Mouse (Mus musculus): ENCODE measurements at regions not wholly inside any gene's neighbourhood (a gene's known extent, or its start where the extent isn't known, plus 50 kb on each side); places are given as distances from the start of the nearest gene placed in this dataset.

DNA sequence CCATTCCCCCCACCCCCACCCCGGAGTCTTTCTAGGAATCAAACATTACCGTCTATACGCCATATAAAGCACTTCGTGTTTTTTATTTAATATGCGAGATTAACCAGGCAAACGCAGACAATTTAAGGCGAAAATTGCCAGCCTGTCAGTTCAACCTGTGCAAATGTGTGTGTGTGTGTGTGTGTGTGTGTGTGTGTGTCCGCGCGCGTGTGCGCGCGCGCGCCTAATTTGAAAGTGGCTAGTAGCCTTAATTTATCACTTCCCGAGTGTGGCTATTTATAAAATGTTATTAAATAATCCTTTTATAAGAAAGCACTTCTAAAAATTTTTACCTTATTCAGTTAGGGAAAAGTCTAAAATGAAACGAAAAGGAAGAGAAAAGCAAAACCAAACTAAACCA lies 89.5 kb downstream of the Foxb1 start:
- no peaks in the 10 kb centered on the region for H3K79me2 ChIP-seq (replicated peaks; ENCODE audit: control insufficient read depth, extremely low read depth, insufficient read depth, poor library complexity, severe bottlenecking)
- TF ChIP-seq MAFK (IDR thresholded peaks at IDR 0.05; ENCODE audit: insufficient replicate concordance, low read length) (no peak), TBP (conservative IDR thresholded peaks at IDR 0.05; ENCODE audit: low read depth, low read length) (no peak), E2F4 (IDR thresholded peaks at IDR 0.05; ENCODE audit: insufficient replicate concordance, low read depth, low read length) (peak; percentile 83; the same call in 1 of the 2 replicates), MXI1 (IDR thresholded peaks at IDR 0.05; ENCODE audit: low read depth, low read length) (0 out of 2 replicates have a peak, but pooled peaks have one; percentile 43), NRF1 (IDR thresholded peaks at IDR 0.05; ENCODE audit: low read depth, low read length) (peak; percentile 42; the same call in 1 of the 2 replicates), IRF4 (IDR thresholded peaks at IDR 0.05; ENCODE audit: low read depth, low read length) (no peak)
- dilution Hi-C loops (cut with MboI; ENCODE audit: extremely low pct_ligation_motif_present, extremely low pct_unique_long_range_greater_than_20kb, low sequenced_read_pairs) (no loop called here), in situ Hi-C loops (cut with MboI; ENCODE audit: low pct_ligation_motif_present, low pct_unique_long_range_greater_than_20kb, low sequenced_read_pairs) (no loop called here)
- no peaks in the 10 kb centered on the region for H3K27me3 ChIP-seq (replicated peaks)
- H3K4me1 ChIP-seq (ENCODE audit: control insufficient read depth in 1 of 2, insufficient read depth in 2 of 2), result peaks cover 29 to 62% of the 10 kb centered on the region in 2 experiments
- H3K27ac ChIP-seq (ENCODE audit: insufficient read depth, low read depth), result no peak overlapping the region
- peak overlapping the region; percentile 15 for H3K9ac ChIP-seq (ENCODE audit: insufficient read depth, low read depth)
- peak overlapping the region in 2 of 3 experiments; percentile 28 to 50 for H3K4me3 ChIP-seq (replicated peaks in 1 of 3; ENCODE audit: low read depth in 2 of 3, low read length in 2 of 3, poor library complexity in 1 of 3)
- H3K36me3 ChIP-seq (replicated peaks in 1 of 2; ENCODE audit: control insufficient read depth in 1 of 2, insufficient read depth in 1 of 2, low read length in 1 of 2), result no peaks in the 10 kb centered on the region
- H3K9me3 ChIP-seq (replicated peaks; ENCODE audit: low read length), result peaks cover 2% of the 10 kb centered on the region
- H3K4me2 ChIP-seq (ENCODE audit: insufficient read depth, low read depth, poor library complexity, severe bottlenecking), result peak overlapping the region; percentile 91
- DNase-seq (ENCODE audit: extremely low read depth), result no peak

- in situ Hi-C loops (cut with MboI; ENCODE audit: low pct_ligation_motif_present, low pct_unique_long_range_greater_than_20kb, low sequenced_read_pairs) (no loop called here), dilution Hi-C loops (cut with MboI; ENCODE audit: extremely low pct_ligation_motif_present, extremely low pct_unique_long_range_greater_than_20kb, low sequenced_read_pairs) (no loop called here)
- peak overlapping the region; percentile 22 for H3K27ac ChIP-seq (ENCODE audit: insufficient read depth, low read depth)
- peaks cover 29 to 62% of the 10 kb centered on the region in 2 experiments for H3K4me1 ChIP-seq (ENCODE audit: control insufficient read depth in 1 of 2, insufficient read depth in 2 of 2)
- peak overlapping the region; percentile 15; the same call in 1 of the 2 replicates for H3K9ac ChIP-seq (ENCODE audit: insufficient read depth, low read depth)
- no peaks in the 10 kb centered on the region for H3K79me2 ChIP-seq (replicated peaks; ENCODE audit: control insufficient read depth, extremely low read depth, insufficient read depth, poor library complexity, severe bottlenecking)
- peak overlapping the region; percentile 91 for H3K4me2 ChIP-seq (ENCODE audit: insufficient read depth, low read depth, poor library complexity, severe bottlenecking)
- H3K4me3 ChIP-seq (replicated peaks in 1 of 3; ENCODE audit: low read depth in 2 of 3, low read length in 2 of 3, poor library complexity in 1 of 3), result peak overlapping the region in 1 of 3 experiments; percentile 50
- no peaks in the 10 kb centered on the region for H3K27me3 ChIP-seq (replicated peaks)
- DNase-seq (ENCODE audit: extremely low read depth), result no peak
- H3K36me3 ChIP-seq (replicated peaks in 1 of 2; ENCODE audit: control insufficient read depth in 1 of 2, insufficient read depth in 1 of 2, low read length in 1 of 2), result no peaks in the 10 kb centered on the region
- TF ChIP-seq POLR2A (IDR thresholded peaks at IDR 0.05; ENCODE audit: low read depth, low read length) (no peak), CHD2 (IDR thresholded peaks at IDR 0.05; ENCODE audit: low read length) (peak; percentile 64; the same call in 1 of the 2 replicates), ZNF384 (IDR thresholded peaks at IDR 0.05; ENCODE audit: low read depth, low read length) (no peak), MXI1 (IDR thresholded peaks at IDR 0.05; ENCODE audit: low read depth, low read length) (no peak)
- peaks cover 2% of the 10 kb centered on the region for H3K9me3 ChIP-seq (replicated peaks; ENCODE audit: low read length)
Measured at GRCm38 (mm10) chr9:69670551-69671044, 90.1 kb downstream of the Foxb1 start.

DNA sequence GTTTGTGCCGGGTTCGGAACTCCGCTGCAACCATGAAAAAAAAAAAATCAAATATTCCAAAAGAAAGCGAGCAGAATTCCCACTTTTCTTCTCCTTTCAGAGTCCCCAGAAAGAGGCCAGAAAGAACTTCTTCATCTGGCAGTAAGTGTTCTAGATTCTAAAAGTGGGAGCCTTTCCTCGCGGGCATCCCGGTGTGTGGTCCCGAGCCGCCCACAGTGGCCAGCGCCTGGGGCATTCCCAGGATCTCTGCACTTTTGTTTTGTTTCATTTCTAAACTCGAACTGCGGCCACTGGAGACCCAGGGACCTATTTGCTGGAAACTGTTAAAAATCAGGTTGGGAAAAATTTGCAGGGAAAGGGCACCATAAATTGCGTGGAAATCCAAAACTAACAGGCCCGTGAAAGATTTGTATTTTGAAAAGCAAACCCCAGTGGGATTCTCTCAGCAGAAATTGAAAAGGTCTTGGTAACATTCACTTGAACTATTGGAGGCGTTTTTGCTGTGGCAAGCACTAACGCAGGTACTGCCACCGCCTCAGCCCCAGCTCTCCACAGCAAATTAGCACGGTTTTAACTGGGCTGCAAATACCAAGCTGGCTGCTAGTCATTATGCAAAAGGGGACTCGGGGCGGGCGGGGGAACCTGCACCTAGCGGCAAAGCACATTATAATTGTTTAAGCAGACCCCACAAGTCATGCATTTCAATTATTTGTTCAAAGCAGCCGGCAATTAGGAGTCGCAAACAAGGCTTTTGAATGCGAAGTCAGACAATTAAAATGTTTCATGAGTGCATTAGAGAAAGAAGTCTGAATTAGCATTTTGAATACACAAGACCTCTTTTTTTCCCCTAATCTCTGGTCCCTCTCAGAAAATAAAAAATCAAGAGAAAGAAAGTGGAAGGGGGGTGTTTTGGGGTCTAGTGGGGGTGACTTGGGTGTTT lies 90.9 kb downstream of the Foxb1 start:
- Histone ChIP-seq H3K4me1 (ENCODE audit: control insufficient read depth in 1 of 2, insufficient read depth in 2 of 2) (peaks cover 29 to 62% of the 10 kb centered on the region in 2 experiments), H3K4me2 (ENCODE audit: insufficient read depth, low read depth, poor library complexity, severe bottlenecking) (peak overlapping the region; percentile 91), H3K9me3 (replicated peaks; ENCODE audit: low read length) (peaks cover 2% of the 10 kb centered on the region), H3K4me3 (replicated peaks in 1 of 3; ENCODE audit: low read depth in 2 of 3, low read length in 2 of 3, poor library complexity in 1 of 3) (no peak overlapping the region), H3K27me3 (replicated peaks) (no peaks in the 10 kb centered on the region), H3K79me2 (replicated peaks; ENCODE audit: control insufficient read depth, extremely low read depth, insufficient read depth, poor library complexity, severe bottlenecking) (no peaks in the 10 kb centered on the region), H3K9ac (ENCODE audit: insufficient read depth, low read depth) (peak overlapping the region; percentile 41; the same call in 1 of the 2 replicates), H3K36me3 (replicated peaks in 1 of 2; ENCODE audit: control insufficient read depth in 1 of 2, insufficient read depth in 1 of 2, low read length in 1 of 2) (no peaks in the 10 kb centered on the region), H3K27ac (ENCODE audit: insufficient read depth, low read depth) (no peak overlapping the region)
- no peak for DNase-seq (ENCODE audit: extremely low read depth)
- TF ChIP-seq POLR2A (IDR thresholded peaks at IDR 0.05; ENCODE audit: low read depth, low read length), result peak; percentile 31; the same call in 1 of the 2 replicates
- no peak for TF ChIP-seq E2F4 (IDR thresholded peaks at IDR 0.05; ENCODE audit: insufficient replicate concordance, low read depth, low read length)
- TF ChIP-seq MEF2A (IDR thresholded peaks at IDR 0.05; ENCODE audit: borderline replicate concordance, low read depth, low read length), result no peak
- TF ChIP-seq SIN3A (IDR thresholded peaks at IDR 0.05; ENCODE audit: low read length), result 0 out of 2 replicates have a peak, but pooled peaks have one; percentile 45
- TF ChIP-seq MAZ (IDR thresholded peaks at IDR 0.05; ENCODE audit: low read depth, low read length), result peak; percentile 61; the same call in 1 of the 2 replicates
- in situ Hi-C loops (cut with MboI; ENCODE audit: low pct_ligation_motif_present, low pct_unique_long_range_greater_than_20kb, low sequenced_read_pairs), result no loop called here
- dilution Hi-C loops (cut with MboI; ENCODE audit: extremely low pct_ligation_motif_present, extremely low pct_unique_long_range_greater_than_20kb, low sequenced_read_pairs), result no loop called here

Data from CH12.LX (cell line).